Mouse (Mus musculus) spleen, embryonic (tissue): ENCODE data around the gene Olfr78.

Source experiments
- CTCF ChIA-PET: fragments of 350-600 bp; sonication (Branson Sonifier 250); formaldehyde crosslinking; loops from one replicate; lab custom pipeline; 2022; lab: Charles Lee

Olfr78 gene

DNA sequence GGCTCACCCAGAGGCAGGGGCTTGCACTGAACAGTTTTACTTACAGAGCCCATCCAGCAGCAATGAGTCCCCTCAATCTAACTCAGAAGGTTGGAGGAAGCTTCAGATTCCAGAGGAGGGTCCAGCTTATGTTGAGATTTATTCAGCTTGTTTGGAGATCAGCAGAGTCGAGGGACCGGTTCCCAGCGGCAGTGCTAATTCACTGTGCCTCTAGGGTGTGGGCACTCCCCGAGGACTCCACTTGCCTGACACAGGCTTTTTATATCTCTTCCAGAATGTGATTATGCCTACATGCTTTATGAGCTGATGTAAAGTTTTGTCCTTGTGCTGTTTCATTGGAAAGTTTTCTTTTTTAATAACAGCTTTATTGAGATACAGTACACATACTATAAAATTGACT lies at the start of gene Olfr78, which contains the start of gene Olfr560:
Olfr78 (minus strand) TSS at position 206 of the 400 bp plus-strand sequence.
Olfr560 (minus strand) TSS at position 101 of the 400 bp plus-strand sequence.
- CTCF ChIA-PET, result no interaction called here

DNA sequence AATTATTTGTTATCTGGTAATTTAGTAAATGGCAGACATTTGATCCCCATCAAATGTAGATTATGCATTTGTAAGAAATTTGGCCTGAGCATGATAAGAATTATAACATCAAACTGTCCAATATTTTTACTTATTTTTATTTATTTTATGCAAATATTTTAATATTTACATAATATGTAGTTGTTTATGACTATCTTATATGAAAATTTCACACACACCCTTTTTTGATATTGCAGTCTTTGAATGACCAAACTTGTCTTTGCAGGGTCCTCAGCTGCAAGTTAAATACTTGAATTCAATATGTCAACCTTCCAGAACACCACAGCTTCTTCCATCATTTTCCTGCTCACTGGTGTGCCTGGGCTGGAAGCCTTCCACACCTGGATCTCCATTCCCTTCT lies 43.9 kb upstream of the Olfr78 start, which contains the start of gene Olfr564:
Olfr564 (plus strand) TSS at position 301 of the 400 bp plus-strand sequence.
- CTCF ChIA-PET, result no interaction called here

DNA sequence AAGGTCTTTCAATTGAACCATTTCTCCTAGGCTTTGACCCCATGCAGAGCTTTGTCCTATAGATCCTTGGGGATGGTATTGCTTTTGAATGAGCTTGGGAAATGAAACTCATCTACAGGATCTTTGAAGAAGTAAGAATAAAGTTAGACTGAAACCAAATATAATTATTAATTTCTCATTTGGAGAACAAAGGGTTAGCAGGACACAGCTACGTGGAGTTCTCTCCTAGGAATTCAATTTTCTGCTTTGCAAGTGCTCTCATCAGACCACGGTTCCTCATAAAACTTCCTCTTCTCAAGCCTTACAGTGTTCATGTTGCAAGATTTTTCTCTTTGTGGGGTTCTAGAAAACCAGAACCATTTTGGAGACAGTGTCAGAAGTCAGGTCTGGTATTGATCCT lies 11.7 kb upstream of the Olfr78 start, which contains the start of gene Olfr561:
Olfr561 (plus strand) TSS at position 301 of the 400 bp plus-strand sequence.
- CTCF ChIA-PET, result interaction anchor here (0.6 kb wide), 1 partner anchor 172 kb away, joined by 8 read pairs; no protein-coding TSS in a partner anchor

DNA sequence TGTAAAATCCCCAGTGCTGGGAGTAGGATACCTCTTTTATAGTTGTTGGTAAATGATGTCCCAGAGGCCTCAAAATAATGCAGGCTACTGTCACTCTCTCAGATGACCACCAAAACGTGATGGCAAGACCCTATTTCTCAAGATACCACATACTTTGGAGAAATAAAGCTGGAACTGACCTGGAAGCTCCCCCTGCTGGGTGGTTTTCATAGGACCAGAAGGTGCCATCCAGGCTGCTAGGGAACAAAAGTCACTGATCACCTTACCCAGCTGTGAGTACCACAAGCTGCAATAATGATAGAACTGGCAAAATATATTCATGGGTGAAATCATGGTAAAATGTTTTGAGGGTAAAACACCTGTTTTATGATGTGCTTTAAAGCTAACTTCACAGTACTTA lies 7.2 kb downstream of the Olfr78 start:
- CTCF ChIA-PET, result no interaction called here

GRCm38 (mm10) chr7:102737705-102738104 lies 21.6 kb downstream of the Olfr78 start:
- CTCF ChIA-PET, result no interaction called here

DNA sequence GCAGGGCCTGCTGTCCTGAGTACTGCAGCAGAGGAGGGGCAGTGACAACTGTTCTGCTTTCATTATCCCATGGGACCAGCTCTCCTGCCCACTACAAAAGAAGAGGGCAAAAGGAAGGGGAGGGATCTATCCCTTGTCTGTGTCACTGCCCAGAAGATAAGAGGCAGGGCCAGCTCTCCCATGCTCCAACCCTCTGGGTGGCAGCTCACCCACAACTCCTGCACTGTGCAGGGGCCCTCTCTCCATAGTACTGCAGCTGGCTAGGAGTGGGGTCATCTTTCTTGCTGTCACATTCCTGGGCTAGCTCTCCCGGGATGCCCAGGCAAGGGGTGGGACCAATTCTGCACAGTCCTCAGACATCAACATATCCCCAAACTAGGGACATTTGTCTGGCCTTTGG lies 25.5 kb downstream of the Olfr78 start:
- CTCF ChIA-PET, result no interaction called here

GRCm38 (mm10) chr7:102727391-102727790 lies 31.9 kb downstream of the Olfr78 start, which contains the start of gene Olfr559:
TSS of gene Olfr559 (minus strand) at chr7:102727491.
- CTCF ChIA-PET, result no interaction called here

DNA sequence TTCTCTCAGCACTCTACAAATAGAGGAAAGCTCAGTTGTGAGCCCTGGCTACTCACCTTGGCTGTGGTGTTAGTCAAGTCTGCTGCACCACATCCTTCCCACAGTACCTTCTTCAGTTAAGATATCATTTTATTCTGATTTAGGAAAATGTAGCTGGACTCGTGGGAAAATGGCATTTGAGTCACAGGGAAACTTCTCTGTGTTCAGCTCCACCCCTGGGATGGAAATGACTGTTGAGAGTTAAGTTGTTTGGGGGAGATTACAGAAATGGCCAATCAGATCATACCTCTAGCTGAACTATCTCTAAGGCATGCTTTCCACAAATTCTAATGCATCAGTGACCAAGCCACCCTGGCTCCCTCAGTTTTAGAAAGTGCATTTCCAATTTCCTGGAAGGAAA lies 40.3 kb downstream of the Olfr78 start, which contains the start of gene Olfr33:
Olfr33 (minus strand) TSS at position 101 of the 400 bp plus-strand sequence.
- CTCF ChIA-PET, result no interaction called here

DNA sequence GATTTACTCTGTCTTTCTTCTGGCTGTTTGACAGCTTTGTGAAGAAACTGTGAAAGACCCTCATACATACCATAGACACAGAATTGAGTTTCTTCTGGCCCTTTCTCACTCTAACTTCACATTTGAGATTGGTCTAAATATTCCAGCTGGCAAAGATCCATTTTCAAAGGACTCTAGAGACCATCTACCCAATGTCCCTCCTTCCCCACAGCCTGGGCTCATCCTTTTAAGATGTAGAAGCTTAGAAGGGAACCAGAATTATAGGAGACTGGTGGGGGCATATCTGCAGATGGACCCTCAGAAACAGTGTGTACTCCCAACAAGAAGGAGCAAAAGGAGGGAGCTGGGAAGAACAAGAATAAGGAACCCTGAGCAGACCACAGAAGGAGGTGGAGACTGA lies 57.4 kb downstream of the Olfr78 start, which contains the start of gene Olfr558:
Olfr558 (plus strand) TSS at position 301 of the 400 bp plus-strand sequence.
- CTCF ChIA-PET, result no interaction called here

GRCm38 (mm10) chr7:102698461-102698860 lies 60.8 kb downstream of the Olfr78 start:
- CTCF ChIA-PET, result no interaction called here

DNA sequence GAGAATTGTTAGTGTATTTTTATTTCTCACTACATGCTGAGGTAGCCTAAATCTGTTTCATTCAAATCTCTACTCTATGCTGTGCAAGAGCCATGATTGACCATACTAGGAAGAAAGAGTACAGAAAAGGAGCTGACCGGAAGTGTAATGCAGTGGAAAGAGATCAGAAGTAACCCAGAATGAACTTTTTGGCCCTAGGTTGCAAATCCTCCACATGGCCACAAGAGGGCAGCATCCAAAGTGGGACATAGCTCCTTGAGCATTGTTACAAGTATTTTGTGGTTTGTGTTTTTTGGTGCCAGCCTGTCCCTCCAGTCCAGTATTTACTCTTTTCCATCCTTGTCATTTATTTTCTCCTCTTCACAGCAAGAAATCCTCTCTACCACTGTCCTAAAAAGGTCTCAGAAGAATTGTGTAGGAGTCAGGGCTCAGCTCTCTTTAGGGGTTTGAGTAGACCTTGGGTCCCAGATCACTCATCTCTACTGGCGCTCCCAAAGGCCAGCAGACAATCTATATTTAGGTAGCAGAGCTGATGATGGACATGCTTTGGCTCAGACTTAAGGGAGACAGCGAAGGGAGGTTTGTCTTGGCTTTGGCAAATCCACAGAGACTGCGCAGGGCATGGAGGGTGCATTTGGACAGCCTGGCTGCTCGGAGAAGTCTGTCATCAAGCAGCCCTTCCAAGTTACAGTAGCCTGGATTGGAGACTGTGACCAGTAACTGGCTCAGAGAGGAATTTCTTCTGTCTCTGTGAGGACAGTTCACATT lies 63.7 kb downstream of the Olfr78 start, which contains the start of gene Olfr557:
Olfr557 (plus strand) TSS at position 553 of the 768 bp plus-strand sequence.
- CTCF ChIA-PET, result interaction anchor here (1.2 kb wide), 1 partner anchor 18 kb away, joined by 3 read pairs; no protein-coding TSS in a partner anchor
